Mouse (Mus musculus): ENCODE results near the gene Psmb8. TPM values are rescaled to one million over a fixed set of nuclear protein-coding genes. Genes with fewer than 3 reads are reported as not detected.

The Psmb8 gene
- polyA plus RNA-seq (2014; fragmentation: Nextera tagmentation; extraction: Ambion mirVana): 13.7 and 14.0 TPM in 2 replicates

- peak; percentile 83 for ATAC-seq (replicated peaks; ENCODE audit: low FRiP score, low TSS enrichment, low read depth)
- Histone ChIP-seq H3K9me3 (ENCODE audit: control insufficient read depth, low read length) (no peaks in the 10 kb centered on the region), H3K27me3 (replicated peaks; ENCODE audit: control insufficient read depth, insufficient read depth, low read length) (peaks cover 68% of the 10 kb centered on the region), H3K4me1 (replicated peaks; ENCODE audit: control insufficient read depth, insufficient read depth, low read length) (no peaks in the 10 kb centered on the region), H3K9ac (ENCODE audit: low read length) (peak within 1 kb of the TSS; percentile 22; the same call in 1 of the 2 replicates), H3K4me2 (ENCODE audit: low read length) (peak within 1 kb of the TSS; percentile 74), H3K4me3 (ENCODE audit: low read depth, low read length) (peak within 1 kb of the TSS; percentile 38), H3K36me3 (ENCODE audit: control insufficient read depth, insufficient read depth, low read length) (no peaks in the 10 kb centered on the region), H3K27ac (ENCODE audit: low read depth) (no peak within 1 kb of the TSS)
- peak; percentile 96 for DNase-seq (ENCODE audit: low spot score)
- WGBS: 5% methylated on average over 41 of the region's 41 CpGs
These were observed at the start of gene Psmb8 for GRCm38 (mm10) chr17:34196941-34197894. Gene Psmb8 (plus strand): TSS chr17:34197721.

- H3K4me3 ChIP-seq (ENCODE audit: low read depth, low read length): no peak within 1 kb of the TSS
- H3K36me3 ChIP-seq (ENCODE audit: control insufficient read depth, insufficient read depth, low read length): no peaks in the 10 kb centered on the region
- no peak within 1 kb of the TSS for H3K4me2 ChIP-seq (ENCODE audit: low read length)
- no peaks in the 10 kb centered on the region for H3K4me1 ChIP-seq (replicated peaks; ENCODE audit: control insufficient read depth, insufficient read depth, low read length)
- ATAC-seq (replicated peaks; ENCODE audit: low FRiP score, low TSS enrichment, low read depth): 0 out of 2 replicates have a peak, but pooled peaks have one; percentile 60
- H3K9me3 ChIP-seq (ENCODE audit: control insufficient read depth, low read length): no peaks in the 10 kb centered on the region
- no peak within 1 kb of the TSS for H3K27ac ChIP-seq (ENCODE audit: low read depth)
- 62% methylated on average over 4 of the region's 4 CpGs for WGBS
- DNase-seq (ENCODE audit: low spot score): no peak
- no peaks in the 10 kb centered on the region for H3K27me3 ChIP-seq (replicated peaks; ENCODE audit: control insufficient read depth, insufficient read depth, low read length)
- no peak within 1 kb of the TSS for H3K9ac ChIP-seq (ENCODE audit: low read length)
These were observed 44.6 kb upstream of the Psmb8 start, which contains the start of gene H2-DMb1 for GRCm38 (mm10) chr17:34152923-34153322. Gene H2-DMb1 (plus strand): TSS chr17:34153072.

DNA sequence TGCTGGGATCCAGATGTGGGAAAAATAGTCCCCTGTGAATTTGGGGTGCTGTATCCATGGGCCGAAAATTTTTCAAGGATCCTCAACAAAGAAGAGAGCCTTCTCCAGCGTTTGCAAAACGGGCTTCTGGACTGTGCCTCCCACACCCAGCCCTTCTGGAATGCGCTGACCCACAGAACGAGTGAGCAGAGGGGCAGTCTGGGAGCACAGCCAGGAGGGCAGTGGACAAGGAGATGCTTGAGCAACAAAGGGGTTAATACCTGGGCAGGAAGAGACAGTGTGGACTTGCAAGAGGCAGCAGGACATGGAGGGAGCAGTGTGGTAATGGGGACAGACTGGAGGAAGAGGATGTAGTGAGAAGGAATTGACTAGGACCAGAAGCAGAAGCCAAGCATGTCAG lies 42.0 kb upstream of the Psmb8 start:
- no peak overlapping the region for H3K4me2 ChIP-seq (ENCODE audit: low read length)
- WGBS: 46% methylated on average over 5 of the region's 5 CpGs
- DNase-seq (ENCODE audit: low spot score) (no peak), ATAC-seq (replicated peaks; ENCODE audit: low FRiP score, low TSS enrichment, low read depth) (no peak)
- H3K36me3 ChIP-seq (ENCODE audit: control insufficient read depth, insufficient read depth, low read length): no peaks in the 10 kb centered on the region
- no peak overlapping the region for H3K4me3 ChIP-seq (ENCODE audit: low read depth, low read length)
- no peak overlapping the region for H3K9ac ChIP-seq (ENCODE audit: low read length)
- no peaks in the 10 kb centered on the region for H3K9me3 ChIP-seq (ENCODE audit: control insufficient read depth, low read length)
- no peaks in the 10 kb centered on the region for H3K27me3 ChIP-seq (replicated peaks; ENCODE audit: control insufficient read depth, insufficient read depth, low read length)
- H3K4me1 ChIP-seq (replicated peaks; ENCODE audit: control insufficient read depth, insufficient read depth, low read length): no peaks in the 10 kb centered on the region
- no peak overlapping the region for H3K27ac ChIP-seq (ENCODE audit: low read depth)

- no peaks in the 10 kb centered on the region for H3K36me3 ChIP-seq (ENCODE audit: control insufficient read depth, insufficient read depth, low read length)
- H3K27ac ChIP-seq (ENCODE audit: low read depth): no peak overlapping the region
- DNase-seq (ENCODE audit: low spot score) (no peak), ATAC-seq (replicated peaks; ENCODE audit: low FRiP score, low TSS enrichment, low read depth) (no peak)
- no peak overlapping the region for H3K4me3 ChIP-seq (ENCODE audit: low read depth, low read length)
- H3K9ac ChIP-seq (ENCODE audit: low read length): no peak overlapping the region
- H3K4me1 ChIP-seq (replicated peaks; ENCODE audit: control insufficient read depth, insufficient read depth, low read length): no peaks in the 10 kb centered on the region
- 39% methylated on average over 9 of the region's 9 CpGs for WGBS
- no peaks in the 10 kb centered on the region for H3K9me3 ChIP-seq (ENCODE audit: control insufficient read depth, low read length)
- H3K27me3 ChIP-seq (replicated peaks; ENCODE audit: control insufficient read depth, insufficient read depth, low read length): no peaks in the 10 kb centered on the region
- H3K4me2 ChIP-seq (ENCODE audit: low read length): no peak overlapping the region
These were observed 33.2 kb upstream of the Psmb8 start for GRCm38 (mm10) chr17:34164202-34164895.

GRCm38 (mm10) chr17:34165033-34165730 lies 32.3 kb upstream of the Psmb8 start:
- no peaks in the 10 kb centered on the region for H3K9me3 ChIP-seq (ENCODE audit: control insufficient read depth, low read length)
- 0 out of 2 replicates have a peak, but pooled peaks cover 2% of the 10 kb centered on the region for H3K27me3 ChIP-seq (replicated peaks; ENCODE audit: control insufficient read depth, insufficient read depth, low read length)
- ATAC-seq (replicated peaks; ENCODE audit: low FRiP score, low TSS enrichment, low read depth): no peak
- WGBS: 77% methylated on average over 6 of the region's 6 CpGs
- no peak overlapping the region for H3K4me2 ChIP-seq (ENCODE audit: low read length)
- no peaks in the 10 kb centered on the region for H3K36me3 ChIP-seq (ENCODE audit: control insufficient read depth, insufficient read depth, low read length)
- H3K4me1 ChIP-seq (replicated peaks; ENCODE audit: control insufficient read depth, insufficient read depth, low read length): no peaks in the 10 kb centered on the region
- no peak overlapping the region for H3K27ac ChIP-seq (ENCODE audit: low read depth)
- no peak for DNase-seq (ENCODE audit: low spot score)
- no peak overlapping the region for H3K9ac ChIP-seq (ENCODE audit: low read length)
- H3K4me3 ChIP-seq (ENCODE audit: low read depth, low read length): no peak overlapping the region

DNA sequence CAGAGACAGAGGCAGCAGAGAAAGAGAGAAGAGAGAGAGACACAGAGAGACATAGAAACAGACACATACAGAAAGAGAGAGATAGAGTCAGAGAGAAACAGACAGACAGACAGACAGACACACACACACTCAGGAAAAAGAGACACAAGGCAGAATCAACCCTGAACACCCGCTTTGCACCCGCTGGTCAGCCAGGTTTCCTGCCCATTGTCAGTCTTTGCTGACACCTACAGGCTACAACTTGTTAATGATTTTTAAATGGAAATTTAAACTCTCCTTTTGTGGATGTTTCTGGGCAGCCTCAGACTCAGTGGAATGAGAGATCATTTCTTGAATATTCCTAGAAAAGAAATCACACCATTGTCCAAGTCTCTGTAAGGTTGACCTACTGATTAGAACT lies 28.2 kb upstream of the Psmb8 start:
- Histone ChIP-seq H3K27ac (ENCODE audit: low read depth) (no peak overlapping the region), H3K9me3 (ENCODE audit: control insufficient read depth, low read length) (no peaks in the 10 kb centered on the region; the same call in 1 of the 2 replicates), H3K4me1 (replicated peaks; ENCODE audit: control insufficient read depth, insufficient read depth, low read length) (no peaks in the 10 kb centered on the region), H3K27me3 (replicated peaks; ENCODE audit: control insufficient read depth, insufficient read depth, low read length) (0 out of 2 replicates have a peak, but pooled peaks cover 7% of the 10 kb centered on the region), H3K36me3 (ENCODE audit: control insufficient read depth, insufficient read depth, low read length) (no peaks in the 10 kb centered on the region), H3K4me3 (ENCODE audit: low read depth, low read length) (no peak overlapping the region), H3K4me2 (ENCODE audit: low read length) (no peak overlapping the region), H3K9ac (ENCODE audit: low read length) (no peak overlapping the region)
- WGBS: 0% methylated on average over 2 of the region's 2 CpGs
- DNase-seq (ENCODE audit: low spot score) (no peak), ATAC-seq (replicated peaks; ENCODE audit: low FRiP score, low TSS enrichment, low read depth) (no peak)

DNA sequence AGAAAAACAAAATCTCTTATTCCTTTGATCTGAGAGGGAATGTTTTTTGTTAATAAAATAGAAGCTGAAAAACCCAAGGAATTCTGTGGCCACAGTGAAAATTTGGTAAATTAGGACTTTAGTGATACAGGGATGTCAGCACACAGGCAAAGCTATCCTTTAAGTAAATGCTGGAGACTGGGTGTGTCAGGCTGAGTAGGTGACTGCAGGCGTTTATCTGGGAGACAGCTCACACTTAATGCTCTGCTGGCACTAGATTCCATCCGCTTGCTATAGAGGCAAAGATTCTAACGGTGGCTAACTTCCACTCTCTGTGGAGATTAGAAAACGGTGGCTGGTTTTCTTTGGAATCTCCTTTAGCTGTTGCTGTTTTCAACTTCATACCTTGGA lies 27.0 kb upstream of the Psmb8 start:
- no peak overlapping the region for H3K9ac ChIP-seq (ENCODE audit: low read length)
- ATAC-seq (replicated peaks; ENCODE audit: low FRiP score, low TSS enrichment, low read depth): no peak
- no peak overlapping the region for H3K4me3 ChIP-seq (ENCODE audit: low read depth, low read length)
- 21% methylated on average over 4 of the region's 4 CpGs for WGBS
- H3K4me2 ChIP-seq (ENCODE audit: low read length): no peak overlapping the region
- no peaks in the 10 kb centered on the region; the same call in 1 of the 2 replicates for H3K9me3 ChIP-seq (ENCODE audit: control insufficient read depth, low read length)
- H3K4me1 ChIP-seq (replicated peaks; ENCODE audit: control insufficient read depth, insufficient read depth, low read length): no peaks in the 10 kb centered on the region
- H3K27me3 ChIP-seq (replicated peaks; ENCODE audit: control insufficient read depth, insufficient read depth, low read length): 0 out of 2 replicates have a peak, but pooled peaks cover 7% of the 10 kb centered on the region
- no peak for DNase-seq (ENCODE audit: low spot score)
- H3K27ac ChIP-seq (ENCODE audit: low read depth): no peak overlapping the region
- H3K36me3 ChIP-seq (ENCODE audit: control insufficient read depth, insufficient read depth, low read length): no peaks in the 10 kb centered on the region

DNA sequence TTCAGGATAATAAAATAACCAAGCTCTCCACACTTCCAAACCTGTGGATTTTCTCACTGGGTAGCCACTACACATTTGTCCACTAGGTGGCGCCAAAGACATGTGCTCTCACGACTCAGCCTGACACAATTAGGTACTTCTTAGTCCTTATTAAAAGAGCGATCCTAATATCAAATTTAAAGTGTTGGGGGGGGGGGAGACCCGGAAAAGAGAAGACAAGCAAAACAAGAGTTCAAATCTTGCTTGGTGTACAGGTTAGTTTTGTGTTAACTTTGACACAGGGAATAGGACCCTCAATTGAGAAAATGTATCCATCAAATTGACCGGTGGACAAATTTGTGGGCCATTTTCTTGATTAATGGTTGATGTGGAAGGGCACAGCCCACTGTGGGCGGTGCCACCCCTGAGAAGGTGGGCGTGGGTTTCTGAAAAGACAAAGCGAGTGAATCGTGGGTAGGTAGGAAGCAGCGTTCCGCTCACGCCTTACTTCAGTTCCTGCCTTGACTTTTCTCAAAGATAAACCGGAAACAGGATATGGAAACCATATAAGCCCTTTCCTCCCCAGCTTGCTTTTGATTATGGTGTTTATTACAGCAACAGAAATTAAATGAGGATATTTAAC lies 26.5 kb upstream of the Psmb8 start:
- Histone ChIP-seq H3K9ac (ENCODE audit: low read length) (no peak overlapping the region), H3K27me3 (replicated peaks; ENCODE audit: control insufficient read depth, insufficient read depth, low read length) (0 out of 2 replicates have a peak, but pooled peaks cover 7% of the 10 kb centered on the region), H3K4me3 (ENCODE audit: low read depth, low read length) (no peak overlapping the region), H3K4me2 (ENCODE audit: low read length) (no peak overlapping the region), H3K27ac (ENCODE audit: low read depth) (no peak overlapping the region), H3K9me3 (ENCODE audit: control insufficient read depth, low read length) (no peaks in the 10 kb centered on the region; the same call in 1 of the 2 replicates), H3K4me1 (replicated peaks; ENCODE audit: control insufficient read depth, insufficient read depth, low read length) (no peaks in the 10 kb centered on the region), H3K36me3 (ENCODE audit: control insufficient read depth, insufficient read depth, low read length) (no peaks in the 10 kb centered on the region)
- DNase-seq (ENCODE audit: low spot score) (peak; percentile 90), ATAC-seq (replicated peaks; ENCODE audit: low FRiP score, low TSS enrichment, low read depth) (no peak)
- WGBS: 42% methylated on average over 13 of the region's 13 CpGs

Measured in intestine, embryonic 14.5 days (tissue).